Mouse (Mus musculus): ENCODE results near the gene Pex13. TPM values are rescaled to one million over a fixed set of nuclear protein-coding genes. Genes with fewer than 3 reads are reported as not detected.
"Not testable (repeated sequence)": the region's sequence is repeated elsewhere in the genome, so short reads cannot be mapped to it uniquely, and the experiment has no call there.

The Pex13 gene
- total RNA-seq, 2 experiments from 2014 or later = 14.3 to 24.7 TPM

DNA sequence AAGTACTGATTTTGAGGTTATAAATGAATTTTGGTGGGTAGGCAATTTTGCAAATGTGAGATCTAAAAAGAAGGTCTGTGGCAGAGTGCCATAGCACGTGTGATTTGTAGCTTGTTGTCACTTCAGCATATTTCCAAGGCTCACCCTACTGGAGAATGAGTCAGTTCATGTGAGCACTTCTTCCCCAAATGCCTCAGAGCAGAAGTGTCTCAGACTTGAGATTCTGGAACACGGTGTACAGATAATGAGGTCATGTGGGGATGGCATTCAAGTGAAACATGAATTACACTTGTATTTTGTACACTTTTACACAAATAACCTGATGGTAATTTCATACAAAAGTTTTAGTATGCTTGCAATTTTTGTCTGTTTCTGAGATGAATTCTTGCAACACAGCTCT lies 8.0 kb downstream of the Pex13 start:
- DNase-seq = no peak

GRCm38 (mm10) chr11:23653666-23654065 lies 12.1 kb downstream of the Pex13 start:
- DNase-seq = no peak
- intact Hi-C loops (cut with DNase I) = no loop called here

More for the DNA sequence above, 8.0 kb downstream of the Pex13 start:
- intact Hi-C loops (cut with DNase I) = no loop called here

- no peak for DNase-seq
- intact Hi-C loops (cut with DNase I) = no loop called here
Measured at GRCm38 (mm10) chr11:23647835-23648234, 17.9 kb downstream of the Pex13 start.

DNA sequence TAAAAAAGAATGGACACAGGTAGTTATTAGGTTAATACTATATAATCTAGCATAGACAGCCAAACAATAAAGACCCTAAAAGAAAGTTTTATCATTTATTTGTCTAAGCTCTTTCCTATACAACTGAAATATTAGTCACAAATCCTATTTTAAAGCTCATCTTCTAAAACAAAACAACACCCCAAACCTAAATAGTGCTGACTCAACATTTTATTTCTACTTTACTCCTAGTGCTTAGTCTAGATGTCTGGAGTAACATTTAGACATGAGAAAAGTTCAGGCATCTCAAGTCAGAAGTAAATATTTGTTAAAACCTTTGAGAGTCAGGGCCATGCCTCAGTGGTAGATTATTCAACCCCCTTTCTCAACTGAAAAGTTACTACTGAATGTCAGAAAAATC lies 18.3 kb downstream of the Pex13 start:
- intact Hi-C loops (cut with DNase I) = no loop called here
- DNase-seq = no peak

GRCm38 (mm10) chr11:23634573-23634972 lies 31.2 kb downstream of the Pex13 start:
- intact Hi-C loops (cut with DNase I) = no loop called here
- no peak for DNase-seq

DNA sequence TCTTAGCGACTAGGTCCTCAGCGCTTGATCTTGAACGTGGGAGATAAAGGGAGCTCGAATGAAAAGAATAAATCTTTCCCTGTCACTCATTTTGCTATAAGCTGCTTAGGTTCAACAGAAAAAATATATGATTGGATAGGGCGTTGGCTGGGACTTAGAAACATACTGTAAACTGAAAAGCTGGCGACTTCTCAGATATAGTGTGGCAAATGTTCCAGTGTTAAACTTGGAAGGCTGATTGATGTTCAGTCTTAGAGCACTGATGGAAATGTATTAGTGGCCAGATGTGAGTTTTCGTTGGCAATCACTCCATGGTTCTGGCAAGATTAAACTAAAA lies 31.9 kb downstream of the Pex13 start:
- intact Hi-C loops (cut with DNase I) = loop anchor here (2.0 kb wide), 1 partner anchor 31 kb away; the partner anchor contains the start of genes Pex13 and Pus10
- no peak for DNase-seq

GRCm38 (mm10) chr11:23632945-23633878 lies 32.5 kb downstream of the Pex13 start, which contains the start of gene 0610010F05Rik:
0610010F05Rik (minus strand) TSS chr11:23633639.
- intact Hi-C loops (cut with DNase I) = loop anchor here (2.0 kb wide), 1 partner anchor 32 kb away; the partner anchor contains the start of genes Pex13 and Pus10

DNA sequence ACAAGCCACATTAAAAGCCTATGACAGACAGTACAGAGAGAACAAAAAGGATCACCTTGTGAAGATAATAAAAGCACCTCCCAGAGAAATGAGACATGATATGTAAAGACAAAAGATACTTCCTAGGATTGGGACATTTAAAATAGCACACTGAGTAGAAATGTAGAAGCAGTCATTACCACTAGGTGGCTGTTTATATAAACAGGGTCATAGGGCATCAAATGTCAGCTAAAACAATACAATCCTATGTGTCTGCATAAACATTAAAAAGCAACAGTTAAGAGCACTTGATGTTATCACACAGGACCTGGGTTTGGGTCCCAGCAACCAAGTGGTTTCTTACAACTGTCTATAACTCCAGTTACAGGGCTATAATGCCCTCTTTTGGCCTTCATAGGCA lies 35.1 kb downstream of the Pex13 start:
- DNase-seq = no peak
- intact Hi-C loops (cut with DNase I) = no loop called here

More at GRCm38 (mm10) chr11:23632945-23633878, 32.5 kb downstream of the Pex13 start, which contains the start of gene 0610010F05Rik:
- peak; percentile 70 to 80 for DNase-seq

DNA sequence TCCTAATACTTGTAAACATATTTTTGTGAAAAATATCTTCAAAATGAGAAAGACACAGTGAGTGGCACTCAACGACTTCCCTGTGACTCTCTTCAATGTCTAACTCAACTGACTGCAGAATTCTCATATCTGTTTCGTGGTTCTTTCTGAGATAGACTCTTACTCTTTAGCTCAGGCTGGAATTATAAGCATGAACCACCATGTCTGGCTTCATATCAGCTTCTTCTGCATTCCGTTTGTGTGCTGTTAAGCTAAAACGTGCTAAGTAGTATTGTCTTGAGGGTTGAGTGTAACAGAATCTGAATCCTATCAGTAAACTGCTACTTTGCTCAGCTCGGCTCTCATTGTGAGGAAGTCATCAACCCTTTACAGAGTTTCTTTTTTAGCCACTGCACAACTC lies 46.8 kb downstream of the Pex13 start:
- intact Hi-C loops (cut with DNase I) = no loop called here

GRCm38 (mm10) chr11:23614546-23614945 lies 51.2 kb downstream of the Pex13 start:
- DNase-seq = no peak
- intact Hi-C loops (cut with DNase I) = no loop called here

More for the DNA sequence above, 46.8 kb downstream of the Pex13 start:
- no peak for DNase-seq

GRCm38 (mm10) chr11:23607291-23607690 lies 58.5 kb downstream of the Pex13 start:
- DNase-seq; intact Hi-C loops (cut with DNase I): not testable (repeated sequence)

Other genes starting within 250 kb of the Pex13 start
- 10 to 100 TPM; 36.2 to 39.3 TPM for gene Ahsa2, start 167.9 kb downstream of the Pex13 start, total RNA-seq (2021)
- not detected for gene 1700093K21Rik, start 144.8 kb downstream of the Pex13 start, total RNA-seq (2021)
- 10 to 100 TPM; 11.4 to 14.4 TPM for gene 0610010F05Rik, start 32.3 kb downstream of the Pex13 start, total RNA-seq (2021)
- gene Pus10, start 285 bp downstream of the Pex13 start, total RNA-seq (2021) = 10 to 100 TPM; 15.2 to 15.9 TPM
- 1 to 10 TPM; 2.3 to 2.5 TPM for gene Rel, start 105.0 kb upstream of the Pex13 start, total RNA-seq (2021)
- 1 to 10 TPM; 3.2 to 4.0 TPM for gene Papolg, start 229.3 kb upstream of the Pex13 start, total RNA-seq (2021)